Mouse (Mus musculus) embryonic fibroblast, embryonic 13.5 days (primary cell): ENCODE data around the gene Guca1b.

Source experiments
- CTCF ChIP-seq: IDR thresholded peaks from 2 replicates; pipeline ENCODE4 v1.5.1; 2011; ENCODE audit warnings: mild to moderate bottlenecking, control low read depth, low read length, moderate library complexity, borderline replicate concordance; ENCODE audit not compliant: insufficient read depth
- POLR2A ChIP-seq: IDR thresholded peaks from 2 replicates; pipeline ENCODE4 v1.6.1; 2011; ENCODE audit warnings: low read depth, mild to moderate bottlenecking, control low read depth, low read length, moderate library complexity

GRCm38 (mm10) chr17:47436907-47437547, 51.8 kb downstream of the Guca1b start, which contains the start of gene 1700001C19Rik:
- no peak for TF ChIP-seq POLR2A
- no peak for TF ChIP-seq CTCF
